Mouse (Mus musculus): Measurements from ENCODE around the gene Gm17535.
"Not testable (repeated sequence)": the region's sequence is repeated elsewhere in the genome, so short reads cannot be mapped to it uniquely, and the experiment has no call there.

Gm17535 gene

GRCm38 (mm10) chr9:3024912-3025467 is 9.4 kb upstream of the Gm17535 start, which contains the start of gene Gm10717:
Gm10717 (plus strand) TSS chr9:3025417.
- peak; percentile 29 for DNase-seq

GRCm38 (mm10) chr9:3025653-3026052 is 8.7 kb upstream of the Gm17535 start:
- DNase-seq = peak; percentile 56

- DNase-seq = not testable (repeated sequence)
Observed at GRCm38 (mm10) chr9:3026136-3026535, 8.3 kb upstream of the Gm17535 start.

GRCm38 (mm10) chr9:3026741-3027140 is 7.7 kb upstream of the Gm17535 start:
- not testable (repeated sequence) for DNase-seq

GRCm38 (mm10) chr9:3027200-3027599 is 7.2 kb upstream of the Gm17535 start:
- DNase-seq = not testable (repeated sequence)

GRCm38 (mm10) chr9:3029276-3030000 is 5.0 kb upstream of the Gm17535 start:
- DNase-seq = peak; percentile 22

- DNase-seq = not testable (repeated sequence)
Observed at GRCm38 (mm10) chr9:3030677-3031318, 3.6 kb upstream of the Gm17535 start.

GRCm38 (mm10) chr9:3036577-3036976 is 2.2 kb downstream of the Gm17535 start, which contains the start of gene Gm10715:
Gm10715 (plus strand) TSS chr9:3036877.
- DNase-seq = not testable (repeated sequence)

- DNase-seq = not testable (repeated sequence)
Observed at GRCm38 (mm10) chr9:3038161-3038560, 3.8 kb downstream of the Gm17535 start.
